20 mouse cellular contexts compared by ENCODE assay signal in genomic region chr4:153208822-153209221, GRCm38 (mm10).
A peak's percentile ranks its signal among the peaks of the same experiment; 100 is the strongest.
DNase-seq lines count a peak whose midpoint lies in the region; ATAC-seq and TF ChIP-seq lines count a peak whose summit lies in the region.
"Had no signal": no experiment of that assay in that cellular context is flagged by ENCODE, and none has a peak within 500 bp of the region (broad histone marks: within the 10 kb centered on the region; RNA-seq: fewer than 3 reads in every experiment).

No protein-coding gene starts in this region.

- 32% methylated on average over 2 of the region's 2 CpGs for WGBS in forebrain, embryonic 10.5 days
- WGBS in forebrain, postnatal 0 days, result 57% methylated on average over 2 of the region's 2 CpGs
- 58% methylated on average over 2 of the region's 2 CpGs for WGBS in kidney, embryonic 15.5 days
- WGBS in limb, embryonic 10.5 days, result 50% methylated on average over 2 of the region's 2 CpGs

- no peak overlapping the region for H3K9ac ChIP-seq in forebrain, postnatal 0 days
- H3K9ac ChIP-seq in kidney, embryonic 15.5 days, result no peak overlapping the region
- H3K9ac ChIP-seq: embryonic facial prominence, embryonic 13.5 days; forebrain, embryonic 13.5 days; heart, embryonic 15.5 days; hindbrain, embryonic 15.5 days had no signal

- no peak overlapping the region for H3K4me3 ChIP-seq in forebrain, embryonic 10.5 days
- H3K4me3 ChIP-seq in forebrain, postnatal 0 days (ENCODE audit: low read depth, low read length), result no peak overlapping the region
- H3K4me3 ChIP-seq in kidney, embryonic 15.5 days (replicated peaks), result no peak overlapping the region
- H3K4me3 ChIP-seq in limb, embryonic 10.5 days, result no peak overlapping the region
- H3K4me3 ChIP-seq: embryonic facial prominence, embryonic 13.5 days; forebrain, embryonic 13.5 days; gastrocnemius, adult 2 months; heart, embryonic 15.5 days; hindbrain, embryonic 15.5 days had no signal

- ATAC-seq in forebrain, postnatal 0 days, result no peak
- no peak for ATAC-seq in kidney, embryonic 15.5 days (replicated peaks; ENCODE audit: low FRiP score)
- ATAC-seq: forebrain, embryonic 13.5 days had no signal

- H3K36me3 ChIP-seq in forebrain, embryonic 10.5 days (replicated peaks), result no peaks in the 10 kb centered on the region
- no peaks in the 10 kb centered on the region for H3K36me3 ChIP-seq in forebrain, postnatal 0 days (ENCODE audit: insufficient read depth)
- H3K36me3 ChIP-seq in kidney, embryonic 15.5 days, result no peaks in the 10 kb centered on the region
- H3K36me3 ChIP-seq in limb, embryonic 10.5 days, result no peaks in the 10 kb centered on the region
- H3K36me3 ChIP-seq: embryonic facial prominence, embryonic 13.5 days; heart, embryonic 15.5 days; hindbrain, embryonic 15.5 days had no signal

- H3K27me3 ChIP-seq in forebrain, embryonic 10.5 days (ENCODE audit: poor library complexity, severe bottlenecking), result peaks cover 46% of the 10 kb centered on the region
- no peaks in the 10 kb centered on the region for H3K27me3 ChIP-seq in forebrain, postnatal 0 days (ENCODE audit: insufficient read depth, low read length)
- H3K27me3 ChIP-seq in kidney, embryonic 15.5 days, result peaks cover 3% of the 10 kb centered on the region; the same call in 1 of the 2 replicates
- peaks cover 10% of the 10 kb centered on the region; the same call in 1 of the 2 replicates for H3K27me3 ChIP-seq in limb, embryonic 10.5 days (ENCODE audit: low read depth, poor library complexity, severe bottlenecking)
- H3K27me3 ChIP-seq: heart, embryonic 15.5 days had no signal

- no peak for DNase-seq in forebrain, embryonic 10.5 days (ENCODE audit: extremely low spot score, low spot score)
- DNase-seq in forebrain, postnatal 0 days, result no peak
- no peak for DNase-seq in kidney, postnatal 14 days
- DNase-seq in lung, postnatal 10 days, result peak; percentile 6
- DNase-seq in lung, postnatal 25 days (ENCODE audit: low spot score), result no peak
- DNase-seq in limb, embryonic 10.5 days (ENCODE audit: low spot score), result no peak
- DNase-seq: adrenal gland, postnatal 10 days; cerebellum, adult 11 months; cerebellum, adult 8-10 months; cerebellum, postnatal 14 days; gastrocnemius, adult 2 months; gastrocnemius, postnatal 36 days; heart, adult 11 months; heart, postnatal 14 days had no signal

- peaks cover 57% of the 10 kb centered on the region for H3K4me1 ChIP-seq in forebrain, embryonic 10.5 days
- peaks cover 6% of the 10 kb centered on the region; the same call in 1 of the 2 replicates for H3K4me1 ChIP-seq in forebrain, postnatal 0 days (ENCODE audit: insufficient read depth)
- H3K4me1 ChIP-seq in kidney, embryonic 15.5 days, result peaks cover 37% of the 10 kb centered on the region
- peaks cover 77% of the 10 kb centered on the region for H3K4me1 ChIP-seq in limb, embryonic 10.5 days
- H3K4me1 ChIP-seq: heart, embryonic 15.5 days had no signal

- no peak overlapping the region for H3K4me2 ChIP-seq in forebrain, postnatal 0 days (ENCODE audit: low read depth)
- H3K4me2 ChIP-seq in kidney, embryonic 15.5 days, result no peak overlapping the region
- H3K4me2 ChIP-seq: embryonic facial prominence, embryonic 13.5 days; forebrain, embryonic 13.5 days; heart, embryonic 11.5 days; heart, embryonic 15.5 days; hindbrain, embryonic 15.5 days had no signal

- TF ChIP-seq CTCF in forebrain, postnatal 0 days (IDR thresholded peaks at IDR 0.05; ENCODE audit: low read depth), result no peak

- H3K9me3 ChIP-seq in forebrain, embryonic 10.5 days, result no peaks in the 10 kb centered on the region
- no peaks in the 10 kb centered on the region for H3K9me3 ChIP-seq in forebrain, postnatal 0 days (ENCODE audit: low read length)
- no peaks in the 10 kb centered on the region for H3K9me3 ChIP-seq in kidney, embryonic 15.5 days (replicated peaks)
- no peaks in the 10 kb centered on the region for H3K9me3 ChIP-seq in limb, embryonic 10.5 days (replicated peaks)
- H3K9me3 ChIP-seq: embryonic facial prominence, embryonic 13.5 days; forebrain, embryonic 13.5 days; heart, embryonic 15.5 days; hindbrain, embryonic 15.5 days had no signal

- peak overlapping the region; percentile 44; the same call in 1 of the 2 replicates for H3K27ac ChIP-seq in forebrain, embryonic 10.5 days
- H3K27ac ChIP-seq in forebrain, postnatal 0 days (ENCODE audit: low read depth, low read length), result no peak overlapping the region
- H3K27ac ChIP-seq in kidney, embryonic 15.5 days, result peak overlapping the region; percentile 19; the same call in 1 of the 2 replicates
- peak overlapping the region; percentile 71 for H3K27ac ChIP-seq in limb, embryonic 10.5 days
- H3K27ac ChIP-seq: embryonic facial prominence, embryonic 13.5 days; forebrain, embryonic 13.5 days; gastrocnemius, adult 2 months; heart, embryonic 15.5 days; hindbrain, embryonic 15.5 days had no signal
